Mouse (Mus musculus) limb, embryonic 12.5 days (tissue): ENCODE measurements around the gene 4930404H24Rik. TPM values are rescaled to one million over a fixed set of nuclear protein-coding genes. Genes with fewer than 3 reads are reported as not detected.

Experiments used
- ATAC-seq: fragments of 200-750 bp; cut with Nextera tagmentation; 2 replicates; pipeline ENCODE4 v1.8.0; 2017; ENCODE audit warnings: low read depth, moderate TSS enrichment; ENCODE audit not compliant: insufficient number of reproducible peaks, insufficient read depth, low FRiP score, low TSS enrichment
- H3K27ac ChIP-seq: fragments of 300-500 bp; sonication (generic); 2 replicates; pipeline ENCODE4 v1.5.1; 2016; ENCODE audit warnings: mild to moderate bottlenecking, moderate library complexity
- H3K27me3 ChIP-seq: fragments of 300-500 bp; sonication (generic); 2 replicates; pipeline ENCODE4 v1.6.1; 2016; ENCODE audit warnings: mild to moderate bottlenecking, moderate library complexity
- H3K36me3 ChIP-seq: fragments of 300-500 bp; sonication (generic); 2 replicates; pipeline ENCODE4 v1.6.1; 2016; ENCODE audit warnings: mild to moderate bottlenecking, moderate library complexity
- H3K4me1 ChIP-seq: fragments of 300-500 bp; sonication (generic); replicated peaks from 2 replicates; pipeline ENCODE4 v1.6.1; 2016
- H3K4me2 ChIP-seq: fragments of 300-500 bp; sonication (generic); 2 replicates; pipeline ENCODE4 v1.6.1; 2016; ENCODE audit warnings: mild to moderate bottlenecking, moderate library complexity
- H3K4me3 ChIP-seq: fragments of 300-500 bp; sonication (generic); replicated peaks from 2 replicates; pipeline ENCODE4 v1.5.1; 2016; ENCODE audit warnings: mild to moderate bottlenecking
- H3K9ac ChIP-seq: fragments of 300-500 bp; sonication (generic); replicated peaks from 2 replicates; pipeline ENCODE4 v1.6.1; 2016; ENCODE audit warnings: mild to moderate bottlenecking, moderate library complexity
- H3K9me3 ChIP-seq: fragments of 300-500 bp; sonication (generic); 2 replicates; pipeline ENCODE4 v1.6.1; 2016; ENCODE audit warnings: mild to moderate bottlenecking, moderate library complexity
- WGBS: fragments of 180-500 bp; shearing (Covaris S2); methylation state at CpG from one replicate; pipeline ENCODE4 v1.1.7; 2016; 5-methylcytosine and 5-hydroxymethylcytosine counted together
- polyA plus RNA-seq: library from polyadenylated mRNA; unstranded; fragments of >200 nt; fragmentation: Nextera tagmentation; extraction: Ambion mirVana; gene quantifications from 2 replicates; pipeline ENCODE4 v1.2.1, GENCODE M21; 2016

Gene 4930404H24Rik
- polyA plus RNA-seq, 1 experiment from 2014 or later: not detected

DNA sequence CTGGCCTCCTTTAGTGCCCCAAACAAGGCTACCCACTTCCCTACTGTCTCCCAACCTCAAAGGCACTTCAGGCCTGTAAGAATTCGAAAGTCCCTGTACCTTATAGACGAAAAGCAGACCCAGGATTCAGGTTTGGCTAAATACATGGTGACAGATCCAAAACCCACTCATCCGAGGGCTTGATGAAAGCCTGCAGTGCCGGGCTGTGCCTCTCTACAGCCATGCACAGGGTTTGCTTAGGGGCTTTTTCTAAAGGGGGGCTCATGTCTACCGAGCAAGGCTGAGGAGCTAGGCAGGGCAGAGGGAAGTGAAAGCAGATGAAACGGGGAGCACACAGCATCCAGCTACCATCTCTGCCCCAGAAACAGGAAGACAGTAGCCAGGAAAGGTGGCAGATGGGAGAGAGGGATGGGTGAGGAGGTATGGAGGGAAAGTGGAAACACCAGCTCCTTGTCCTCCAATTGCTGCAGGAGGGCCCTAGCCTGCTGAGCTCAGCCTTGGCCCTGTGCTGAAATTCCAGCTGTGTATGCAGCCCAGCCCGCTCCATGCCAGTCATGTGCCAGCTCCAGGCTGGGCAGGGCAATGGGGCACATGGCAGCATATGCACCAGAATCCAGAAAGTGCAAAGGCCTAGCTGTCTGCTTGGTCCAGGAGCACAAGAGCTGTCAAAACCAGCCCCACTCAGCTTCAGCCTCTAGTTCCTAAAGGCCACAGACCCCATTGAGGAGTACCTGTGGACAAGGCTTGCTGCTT lies 11.3 kb upstream of the 4930404H24Rik start:
- no peaks in the 10 kb centered on the region for H3K36me3 ChIP-seq
- no peak overlapping the region for H3K4me3 ChIP-seq
- ATAC-seq: no peak
- H3K9ac ChIP-seq: no peak overlapping the region
- peaks cover 16% of the 10 kb centered on the region for H3K4me1 ChIP-seq
- no peaks in the 10 kb centered on the region for H3K9me3 ChIP-seq
- no peak overlapping the region for H3K27ac ChIP-seq
- no peak overlapping the region for H3K4me2 ChIP-seq
- H3K27me3 ChIP-seq: peaks cover 31% of the 10 kb centered on the region
- 68% methylated on average over 7 of the region's 7 CpGs for WGBS

- Histone ChIP-seq H3K27ac (no peak overlapping the region), H3K36me3 (no peaks in the 10 kb centered on the region), H3K9me3 (no peaks in the 10 kb centered on the region), H3K27me3 (peaks cover 31% of the 10 kb centered on the region), H3K4me2 (no peak overlapping the region), H3K9ac (no peak overlapping the region), H3K4me1 (peaks cover 15% of the 10 kb centered on the region), H3K4me3 (no peak overlapping the region)
- 78% methylated on average over 2 of the region's 2 CpGs for WGBS
- no peak for ATAC-seq
These were observed 10.8 kb upstream of the 4930404H24Rik start for GRCm38 (mm10) chr2:153481861-153482120.

GRCm38 (mm10) chr2:153483118-153483983 lies 9.2 kb upstream of the 4930404H24Rik start:
- WGBS: 11% methylated on average over 20 of the region's 20 CpGs
- Histone ChIP-seq H3K4me1 (peaks cover 15% of the 10 kb centered on the region), H3K36me3 (no peaks in the 10 kb centered on the region), H3K27me3 (peaks cover 27% of the 10 kb centered on the region), H3K9ac (no peak overlapping the region; the same call in 1 of the 2 replicates), H3K4me2 (peak overlapping the region; percentile 35), H3K9me3 (no peaks in the 10 kb centered on the region), H3K4me3 (0 out of 2 replicates have a peak overlapping the region, but pooled peaks have one; percentile 1), H3K27ac (0 out of 2 replicates have a peak overlapping the region, but pooled peaks have one; percentile 29)
- ATAC-seq: no peak; the same call in 1 of the 2 replicates

GRCm38 (mm10) chr2:153484071-153484470 lies 8.5 kb upstream of the 4930404H24Rik start:
- no peak overlapping the region; the same call in 1 of the 2 replicates for H3K9ac ChIP-seq
- ATAC-seq: no peak
- 50% methylated on average over 4 of the region's 4 CpGs for WGBS

DNA sequence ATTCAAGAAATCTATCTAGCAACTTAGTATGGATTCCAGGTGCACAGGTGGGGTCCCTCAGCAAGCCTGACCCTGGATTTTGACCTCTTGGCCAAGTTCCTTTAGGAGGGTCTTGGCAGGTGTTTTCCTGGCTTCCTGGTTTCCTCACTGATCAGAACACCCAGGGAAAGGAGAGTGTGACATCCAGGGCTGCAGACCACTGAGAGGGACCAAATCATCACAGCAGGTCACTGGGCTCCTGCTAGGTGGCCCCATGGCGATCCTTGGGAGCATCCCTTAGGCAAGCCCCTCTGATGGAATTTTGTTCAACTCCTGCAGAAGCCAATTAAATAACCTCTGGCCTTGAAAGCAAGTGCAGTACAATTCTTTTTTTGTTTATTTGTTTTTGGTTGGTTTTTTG lies 2.5 kb upstream of the 4930404H24Rik start:
- Histone ChIP-seq H3K9ac (no peak overlapping the region), H3K27ac (no peak overlapping the region), H3K4me3 (no peak overlapping the region), H3K4me1 (peaks cover 31% of the 10 kb centered on the region), H3K4me2 (no peak overlapping the region), H3K9me3 (no peaks in the 10 kb centered on the region), H3K27me3 (peaks cover 60% of the 10 kb centered on the region), H3K36me3 (no peaks in the 10 kb centered on the region)
- 70% methylated on average over 1 of the region's 1 CpGs for WGBS
- no peak for ATAC-seq

More at GRCm38 (mm10) chr2:153484071-153484470, 8.5 kb upstream of the 4930404H24Rik start:
- no peak overlapping the region for H3K4me2 ChIP-seq
- peaks cover 15% of the 10 kb centered on the region for H3K4me1 ChIP-seq
- H3K4me3 ChIP-seq: no peak overlapping the region
- peaks cover 32% of the 10 kb centered on the region for H3K27me3 ChIP-seq
- no peaks in the 10 kb centered on the region for H3K9me3 ChIP-seq
- H3K27ac ChIP-seq: no peak overlapping the region
- H3K36me3 ChIP-seq: no peaks in the 10 kb centered on the region

GRCm38 (mm10) chr2:153490940-153491339 lies 1.6 kb upstream of the 4930404H24Rik start:
- Histone ChIP-seq H3K4me2 (no peak overlapping the region), H3K4me3 (no peak overlapping the region), H3K36me3 (no peaks in the 10 kb centered on the region), H3K27ac (no peak overlapping the region), H3K9me3 (no peaks in the 10 kb centered on the region), H3K4me1 (peaks cover 33% of the 10 kb centered on the region), H3K9ac (no peak overlapping the region), H3K27me3 (peaks cover 60% of the 10 kb centered on the region)
- 22% methylated on average over 5 of the region's 5 CpGs for WGBS
- no peak for ATAC-seq

- Histone ChIP-seq H3K9me3 (no peaks in the 10 kb centered on the region), H3K4me2 (peak overlapping the region; percentile 100), H3K36me3 (no peaks in the 10 kb centered on the region), H3K4me3 (peak overlapping the region; percentile 63), H3K27me3 (peaks cover 60% of the 10 kb centered on the region), H3K9ac (peak overlapping the region; percentile 62), H3K4me1 (peaks cover 40% of the 10 kb centered on the region), H3K27ac (no peak overlapping the region)
- WGBS: 12% methylated on average over 18 of the region's 18 CpGs
- ATAC-seq: no peak
These were observed 945 bp upstream of the 4930404H24Rik start for GRCm38 (mm10) chr2:153491512-153492178.

- H3K36me3 ChIP-seq: no peaks in the 10 kb centered on the region
- WGBS: under 1% methylated on average over 24 of the region's 24 CpGs
- H3K27me3 ChIP-seq: peaks cover 60% of the 10 kb centered on the region
- ATAC-seq: no peak
- H3K9me3 ChIP-seq: no peaks in the 10 kb centered on the region
- H3K4me3 ChIP-seq: peak overlapping the region; percentile 63
- H3K27ac ChIP-seq: no peak overlapping the region
- H3K4me1 ChIP-seq: peaks cover 46% of the 10 kb centered on the region
- H3K4me2 ChIP-seq: peak overlapping the region; percentile 100
- peak overlapping the region; percentile 62 for H3K9ac ChIP-seq
These were observed 442 bp upstream of the 4930404H24Rik start for GRCm38 (mm10) chr2:153492179-153492517.

GRCm38 (mm10) chr2:153493393-153493731 lies 772 bp downstream of the 4930404H24Rik start:
- H3K27ac ChIP-seq: no peak overlapping the region
- peak overlapping the region; percentile 62; the same call in 1 of the 2 replicates for H3K9ac ChIP-seq
- H3K27me3 ChIP-seq: peaks cover 58% of the 10 kb centered on the region
- WGBS: 35% methylated on average over 2 of the region's 2 CpGs
- no peaks in the 10 kb centered on the region for H3K36me3 ChIP-seq
- H3K4me3 ChIP-seq: peak overlapping the region; percentile 63
- no peak for ATAC-seq
- peak overlapping the region; percentile 100 for H3K4me2 ChIP-seq
- H3K9me3 ChIP-seq: no peaks in the 10 kb centered on the region
- H3K4me1 ChIP-seq: peaks cover 46% of the 10 kb centered on the region

DNA sequence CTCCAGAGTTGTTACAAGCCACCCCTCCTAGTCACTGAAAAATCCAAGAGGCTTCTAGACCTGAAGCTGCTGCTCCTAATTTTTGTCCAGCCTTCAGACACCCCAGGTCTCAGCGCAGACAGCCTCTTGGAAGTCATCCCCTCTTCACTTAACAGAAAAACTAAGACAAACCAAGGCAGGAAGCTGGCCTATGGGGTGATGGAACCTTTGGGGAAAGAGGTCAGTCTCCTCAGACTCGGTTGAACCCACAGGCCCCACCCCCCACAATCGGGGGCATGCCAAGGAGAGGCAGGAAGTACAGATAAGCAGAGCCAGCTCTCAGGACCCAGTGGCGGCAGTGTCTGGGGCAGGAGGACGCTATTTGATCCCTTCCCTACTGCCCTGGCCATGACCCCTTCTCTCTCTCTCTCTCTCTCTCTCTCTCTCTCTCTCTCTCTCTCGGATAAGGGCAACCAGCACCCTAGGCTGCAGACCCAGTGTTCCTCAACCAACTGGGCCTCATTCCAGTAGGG lies 1.2 kb downstream of the 4930404H24Rik start:
- Histone ChIP-seq H3K9ac (no peak overlapping the region), H3K4me2 (peak overlapping the region; percentile 15; the same call in 1 of the 2 replicates), H3K27ac (no peak overlapping the region), H3K9me3 (no peaks in the 10 kb centered on the region), H3K27me3 (peaks cover 53% of the 10 kb centered on the region), H3K4me1 (peaks cover 46% of the 10 kb centered on the region), H3K4me3 (no peak overlapping the region), H3K36me3 (no peaks in the 10 kb centered on the region)
- 11% methylated on average over 6 of the region's 6 CpGs for WGBS
- ATAC-seq: no peak

- Histone ChIP-seq H3K36me3 (no peaks in the 10 kb centered on the region), H3K27me3 (peaks cover 50% of the 10 kb centered on the region), H3K9me3 (no peaks in the 10 kb centered on the region), H3K9ac (no peak overlapping the region), H3K4me1 (peaks cover 46% of the 10 kb centered on the region), H3K27ac (no peak overlapping the region), H3K4me2 (peak overlapping the region; percentile 15; the same call in 1 of the 2 replicates), H3K4me3 (no peak overlapping the region)
- ATAC-seq: no peak
- WGBS: 15% methylated on average over 9 of the region's 9 CpGs
These were observed 1.8 kb downstream of the 4930404H24Rik start for GRCm38 (mm10) chr2:153494293-153494811.
